Mouse (Mus musculus): Measurements from ENCODE around the gene Msl1.

Gene Msl1

DNA sequence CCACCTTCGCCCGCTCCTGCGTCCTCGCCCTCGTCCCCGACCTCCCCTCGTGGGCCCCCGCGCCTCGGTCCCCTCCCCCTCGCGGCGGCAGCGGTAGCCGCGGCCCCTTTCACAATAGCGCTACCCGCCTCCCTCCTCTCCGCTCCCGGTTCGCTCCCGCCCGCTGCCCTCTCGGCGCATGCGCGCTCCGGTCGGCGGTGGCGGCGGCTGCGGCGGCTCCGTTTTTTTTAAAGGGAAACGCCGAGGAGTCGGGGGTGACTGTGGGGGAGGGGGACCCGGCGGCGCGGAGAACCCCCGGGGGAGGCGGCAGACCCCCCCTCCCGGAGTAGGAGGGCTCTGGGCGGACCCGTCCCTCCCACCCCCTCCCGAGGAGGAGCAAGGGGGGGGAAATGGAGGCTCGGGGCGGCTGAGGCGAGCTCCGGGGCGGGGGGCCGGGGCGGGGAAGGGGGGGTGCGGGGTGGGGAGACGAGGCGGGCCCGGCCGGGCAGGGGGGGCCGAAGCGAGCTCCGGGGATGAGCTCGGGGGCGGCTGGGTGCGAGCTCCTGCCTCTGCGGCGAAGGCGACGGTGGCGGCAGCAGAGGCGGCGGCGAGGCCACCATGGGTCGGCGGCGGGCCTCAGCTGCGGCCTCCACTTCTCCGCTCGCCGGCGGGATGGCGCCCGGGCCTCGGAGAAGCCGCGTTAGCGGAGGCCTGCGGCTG, at the start of gene Msl1:
Msl1 (plus strand) TSS at position 502 of the 699 bp plus-strand sequence.
- DNase-seq (ENCODE audit: extremely low read depth, low read depth) = no peak

DNA sequence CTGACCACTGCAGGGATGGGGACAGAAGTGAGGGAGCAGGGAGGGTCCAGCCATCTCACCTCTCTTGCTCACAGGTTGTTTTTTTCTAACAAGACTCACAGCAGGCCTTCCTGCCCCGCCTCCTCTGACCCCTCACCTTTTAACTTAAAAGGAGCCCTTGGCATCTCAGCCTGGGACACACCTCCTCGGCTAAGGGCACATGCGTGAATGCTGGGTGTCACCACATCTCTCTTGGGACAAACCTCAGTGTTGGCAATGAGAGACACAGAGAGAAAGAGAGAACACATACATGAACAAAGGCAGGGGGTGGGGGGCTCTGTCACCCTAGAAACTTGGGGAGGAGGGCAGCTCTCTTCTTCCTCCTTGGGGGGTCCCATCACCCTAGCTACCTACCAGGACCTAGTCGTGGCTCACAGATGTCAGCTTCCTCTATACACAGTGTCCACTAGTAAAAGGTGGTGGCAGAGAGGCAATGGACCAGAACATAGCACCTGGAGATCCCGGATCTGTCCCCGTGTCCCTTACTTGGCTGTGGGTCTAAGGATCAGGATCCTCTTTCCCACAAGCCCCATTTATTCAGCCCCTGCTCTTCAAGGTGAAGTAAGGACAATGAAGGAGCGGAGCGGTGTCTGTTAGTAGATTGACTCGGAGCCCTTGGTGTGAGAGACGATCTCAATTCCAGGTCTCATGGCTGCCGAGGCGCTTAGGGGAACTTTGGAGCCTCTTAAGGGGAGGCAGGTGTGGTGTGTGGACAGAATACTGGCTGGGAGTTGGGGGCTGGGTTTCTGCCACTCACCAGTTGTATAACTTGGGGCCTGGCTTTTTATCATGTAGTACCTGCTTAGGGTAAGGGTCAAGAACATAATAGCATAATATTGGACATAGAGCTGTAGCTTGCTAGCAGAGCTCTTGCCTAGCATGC, 49.1 kb upstream of the Msl1 start:
- DNase-seq (ENCODE audit: extremely low read depth, low read depth) = no peak

DNA sequence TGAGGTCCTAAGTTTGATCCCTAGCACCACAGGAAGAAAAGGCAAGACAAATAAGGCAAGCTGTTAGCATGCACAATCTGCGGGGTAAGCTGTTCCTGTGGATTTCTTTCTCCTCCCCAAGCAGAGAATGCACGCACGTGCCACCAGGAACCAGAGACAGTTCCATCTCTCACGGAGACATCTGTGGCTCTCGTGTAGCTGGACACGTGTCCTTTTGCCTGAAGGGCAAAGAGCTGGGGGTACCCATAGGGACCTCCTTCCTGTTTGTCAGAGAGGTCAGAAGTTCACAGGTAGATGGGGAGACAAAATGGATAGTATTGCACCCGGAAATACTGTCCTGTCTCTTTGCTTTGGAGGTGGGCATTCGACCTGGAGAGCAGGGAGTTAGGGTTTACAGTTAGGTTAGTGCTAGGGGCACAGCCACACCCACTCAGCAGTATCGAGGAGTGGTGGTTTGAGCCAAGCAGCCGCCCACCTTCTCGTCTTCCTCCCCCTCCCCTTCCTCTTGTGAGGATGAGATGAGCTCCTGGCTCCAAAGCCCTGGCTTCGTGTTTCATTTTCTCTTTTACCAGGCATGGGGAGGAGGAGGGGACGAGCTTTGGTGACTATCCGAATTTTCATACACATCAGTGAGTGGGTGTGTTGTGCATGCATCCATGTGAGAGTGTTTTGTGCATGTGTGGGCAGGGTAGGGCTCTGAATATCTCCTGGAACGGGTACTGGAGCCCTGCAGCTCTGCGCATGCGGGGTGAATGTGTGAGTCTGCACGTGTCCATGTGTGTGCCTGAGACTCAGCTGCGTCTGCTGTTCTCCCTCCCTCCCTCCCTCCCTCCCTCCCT, 48.2 kb upstream of the Msl1 start:
- DNase-seq (ENCODE audit: extremely low read depth, low read depth) = peak; percentile 70

DNA sequence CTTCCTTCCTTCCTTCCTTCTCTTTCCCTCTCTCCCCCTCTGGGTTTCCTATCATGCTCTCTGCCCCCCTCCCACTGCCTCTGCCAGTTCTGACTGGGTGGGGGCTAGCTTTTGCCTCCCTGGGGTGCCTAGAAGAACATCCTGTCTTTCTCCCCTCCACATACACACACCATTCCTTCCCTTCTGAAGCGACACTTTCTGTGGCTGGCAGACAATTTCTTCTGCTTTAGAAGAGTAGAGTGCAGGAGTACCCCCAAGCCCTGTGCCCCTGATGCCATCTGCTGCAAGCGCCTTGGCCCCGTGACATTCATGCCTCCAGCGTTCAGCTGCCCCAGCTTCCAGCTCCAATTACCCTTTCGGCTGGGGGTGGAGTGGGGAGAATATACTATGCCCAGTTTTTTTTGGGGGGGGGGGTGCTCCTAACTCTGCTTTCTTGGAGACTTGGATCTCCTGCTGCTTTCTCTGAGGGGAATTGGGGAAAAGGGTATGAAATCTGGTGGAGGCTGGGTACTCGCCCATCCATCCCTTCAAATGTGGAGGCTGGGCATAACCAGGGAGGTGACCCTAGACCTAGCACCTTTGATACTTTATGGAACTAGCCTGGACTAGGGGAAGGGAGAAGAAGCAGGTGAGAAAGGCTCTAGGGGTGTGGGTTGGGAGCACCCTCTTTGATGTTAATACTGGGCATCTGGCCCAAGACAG, 47.4 kb upstream of the Msl1 start:
- no peak for DNase-seq (ENCODE audit: extremely low read depth, low read depth)

DNA sequence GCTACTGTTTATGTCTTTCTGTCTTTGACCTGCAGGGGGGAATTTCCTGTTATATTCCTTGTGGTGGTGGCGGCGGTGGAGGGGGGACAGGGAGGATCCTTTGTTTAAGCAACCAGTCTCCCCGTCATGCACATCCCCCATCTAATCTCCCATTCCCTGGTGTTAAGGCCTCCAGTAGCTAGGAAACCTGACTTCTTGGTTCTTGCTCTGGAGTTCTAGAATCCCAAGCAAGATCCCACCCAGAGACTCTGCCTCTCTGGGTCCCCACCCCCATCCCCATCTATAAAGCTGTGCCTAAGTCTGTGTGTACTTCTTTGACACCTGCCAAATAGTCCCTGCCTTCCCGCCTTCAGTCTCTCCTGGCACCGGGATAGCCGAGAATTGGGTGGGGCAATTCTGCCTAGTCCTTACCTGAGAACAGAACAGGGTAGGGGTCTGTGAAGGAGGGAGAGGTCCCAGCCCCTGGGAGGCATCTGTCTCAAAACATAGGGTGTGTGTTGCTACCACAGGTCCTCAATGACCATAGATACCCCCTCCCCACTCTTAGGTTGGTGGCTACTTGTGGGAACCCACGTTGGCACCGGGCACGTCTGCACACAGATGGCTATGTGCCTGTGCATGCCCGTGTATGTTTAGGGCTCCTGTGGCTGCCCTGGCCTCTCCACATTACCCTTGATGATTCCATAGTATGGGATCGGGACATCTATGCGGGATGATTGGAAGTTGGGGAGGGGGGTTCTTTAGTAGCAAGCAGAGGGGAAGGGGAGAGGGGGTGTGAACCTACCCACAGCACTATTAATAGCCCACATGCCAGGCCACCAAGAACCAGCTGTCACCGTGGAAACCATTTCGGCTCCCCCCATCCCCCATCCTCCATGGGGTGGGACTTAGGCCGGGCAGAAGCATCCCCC, 46.6 kb upstream of the Msl1 start:
- DNase-seq (ENCODE audit: extremely low read depth, low read depth) = no peak

DNA sequence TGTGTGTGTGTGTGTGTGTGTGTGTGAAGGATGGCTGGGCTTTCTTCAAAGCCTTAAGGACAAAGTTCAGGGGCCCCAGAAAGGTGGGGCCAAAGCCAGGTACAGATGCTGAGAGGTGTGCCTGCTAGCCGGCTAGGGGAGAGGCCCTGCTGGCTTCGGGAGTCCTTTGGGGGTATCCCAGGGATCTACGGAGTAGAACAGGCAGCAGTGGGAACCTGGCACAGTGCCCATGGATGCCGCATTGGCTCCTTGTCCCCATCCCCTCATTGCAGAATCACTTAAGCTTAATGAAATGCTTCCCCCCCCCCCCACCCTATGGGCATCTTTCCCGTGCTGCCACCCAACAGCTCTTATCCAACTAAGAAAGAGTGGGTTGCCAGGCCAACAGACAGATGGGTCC, 45.6 kb upstream of the Msl1 start:
- no peak for DNase-seq (ENCODE audit: extremely low read depth, low read depth)

DNA sequence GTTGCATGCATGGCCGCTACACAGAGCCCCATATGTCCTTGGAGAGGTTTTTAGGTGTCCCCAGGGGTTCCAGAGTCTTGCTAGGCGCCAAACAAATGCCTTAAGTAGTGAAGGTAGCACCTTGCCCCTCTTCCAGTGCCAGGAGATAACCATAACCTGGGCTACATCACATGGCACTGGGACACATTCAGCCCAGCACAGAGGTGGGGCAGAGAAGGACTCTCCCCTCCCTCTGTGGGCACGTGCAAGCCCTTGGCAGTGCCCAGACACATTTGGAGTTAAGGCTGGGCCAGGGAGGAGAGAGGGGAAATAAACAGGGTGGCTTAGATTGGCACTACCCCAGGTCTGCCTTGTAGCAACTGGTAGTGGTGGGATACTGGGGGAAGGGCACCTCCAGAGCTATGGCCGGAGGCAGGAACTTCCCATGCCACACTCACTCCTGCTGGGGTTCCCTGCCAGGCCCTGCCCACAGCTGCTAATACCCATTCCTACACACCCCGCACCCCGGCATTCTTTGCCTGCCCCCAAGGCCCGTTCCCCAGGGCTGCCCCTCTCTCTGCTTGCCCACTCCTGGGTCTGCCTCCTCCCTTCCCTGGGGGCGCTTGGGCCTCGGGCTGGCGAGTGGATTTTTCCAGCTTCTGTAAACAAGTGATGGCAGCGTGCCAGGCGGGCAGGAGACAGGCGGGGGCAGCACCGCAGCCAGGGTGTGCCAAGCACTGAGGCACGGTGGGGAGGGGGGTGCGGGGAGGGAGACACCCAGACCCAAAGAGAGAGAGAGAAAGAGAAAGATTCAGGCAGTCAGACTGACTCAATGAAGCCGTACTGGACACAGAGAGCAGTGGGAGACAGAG, 44.7 kb upstream of the Msl1 start:
- DNase-seq (ENCODE audit: extremely low read depth, low read depth) = no peak

DNA sequence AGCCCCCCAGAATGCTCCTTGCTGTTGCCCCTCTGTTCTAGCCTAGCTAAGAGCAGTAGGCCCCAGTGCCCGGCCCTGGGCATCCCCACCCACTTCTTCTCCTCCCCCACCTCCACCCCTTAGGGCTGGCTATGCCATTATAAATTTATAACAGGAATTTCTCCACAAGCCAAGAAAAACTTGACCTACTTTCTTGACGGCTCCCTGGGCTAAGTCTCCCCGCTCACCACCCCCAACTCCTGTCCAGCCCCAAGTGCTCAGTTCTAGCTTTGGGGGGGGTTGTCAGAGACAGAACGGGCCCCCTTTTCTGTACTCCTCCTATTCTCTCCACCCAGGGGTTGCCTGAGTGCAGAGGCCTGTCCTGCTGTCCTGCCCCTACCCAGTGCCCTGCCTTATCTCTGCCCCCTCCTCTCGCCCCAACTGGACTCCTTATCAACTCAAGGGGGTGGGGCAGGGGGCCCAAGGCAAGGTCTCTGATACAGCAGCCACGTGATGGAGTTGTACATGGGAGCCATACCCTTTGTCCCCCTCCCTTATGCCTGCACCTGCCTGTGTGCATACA, 44.0 kb upstream of the Msl1 start:
- DNase-seq (ENCODE audit: extremely low read depth, low read depth) = no peak

DNA sequence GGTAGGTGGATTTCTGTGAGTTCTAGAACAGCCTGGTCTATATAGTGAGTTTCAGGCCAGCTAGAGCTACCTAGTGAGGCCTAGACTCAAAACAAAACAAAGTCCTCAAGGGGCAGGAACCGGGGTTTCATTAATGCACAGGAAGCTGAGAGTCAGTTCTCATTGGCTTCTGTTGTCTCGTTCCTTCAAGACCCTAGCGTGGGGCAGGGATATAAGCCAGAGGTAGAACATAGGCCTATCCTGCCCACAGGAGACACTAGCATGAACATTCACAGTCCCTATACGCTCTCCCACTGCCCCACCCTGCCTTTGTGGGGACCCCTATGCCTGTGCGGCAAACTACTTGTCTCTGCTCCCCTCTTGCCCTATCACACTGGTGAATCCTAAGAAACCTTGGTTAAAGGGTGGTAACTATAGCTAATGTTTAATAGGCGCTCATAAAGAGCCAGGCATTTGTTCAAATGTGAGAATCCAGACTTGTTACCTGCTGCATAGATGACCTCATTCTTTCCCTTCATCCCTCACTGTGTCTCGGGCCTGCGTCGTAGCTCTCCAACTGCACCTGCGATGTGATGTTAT, 42.7 kb upstream of the Msl1 start:
- DNase-seq (ENCODE audit: extremely low read depth, low read depth) = no peak

DNA sequence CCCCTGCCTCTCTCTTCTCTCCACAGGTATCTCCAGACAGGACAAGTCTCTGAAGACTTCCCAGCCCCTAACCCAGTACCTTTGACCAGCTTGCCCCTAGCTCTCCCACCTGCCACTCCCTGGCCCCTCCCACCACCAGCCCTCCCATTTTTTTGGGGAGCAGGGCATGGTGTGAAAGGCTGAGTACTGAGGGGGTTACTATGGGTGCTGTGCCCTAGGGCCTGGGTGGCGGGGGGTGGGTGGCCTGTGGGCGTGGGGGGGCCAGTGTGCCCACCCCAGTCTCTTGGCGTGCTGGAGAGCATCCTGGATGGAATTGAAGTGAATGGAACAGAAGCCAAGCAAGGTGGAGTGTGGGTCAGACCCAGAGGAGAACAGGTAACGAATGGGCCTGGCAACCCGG, 42.1 kb upstream of the Msl1 start:
- no peak for DNase-seq (ENCODE audit: extremely low read depth, low read depth)

DNA sequence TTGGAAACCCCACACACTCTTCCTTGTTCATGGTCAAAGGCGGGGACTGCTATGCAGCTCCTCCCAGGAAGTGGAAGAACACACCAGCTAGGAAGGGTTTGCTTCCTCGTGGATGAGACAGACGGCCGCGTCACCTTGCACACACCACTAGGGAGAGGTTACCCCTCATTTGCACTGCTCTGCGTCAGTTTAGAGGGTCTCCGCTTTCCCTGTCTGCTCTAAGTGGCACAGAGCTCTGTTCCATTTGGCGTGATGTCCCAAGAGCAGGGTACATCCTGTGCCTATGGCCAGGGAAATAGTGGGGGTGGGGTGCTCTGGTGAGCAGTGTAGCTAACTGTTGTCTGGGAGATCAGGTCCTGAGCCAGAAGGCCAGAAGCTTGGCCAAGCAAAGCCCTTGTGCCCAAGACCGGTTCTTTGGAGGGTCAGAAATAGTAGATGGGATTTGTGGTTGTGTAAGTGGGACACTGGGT, 41.1 kb upstream of the Msl1 start:
- no peak for DNase-seq (ENCODE audit: extremely low read depth, low read depth)

DNA sequence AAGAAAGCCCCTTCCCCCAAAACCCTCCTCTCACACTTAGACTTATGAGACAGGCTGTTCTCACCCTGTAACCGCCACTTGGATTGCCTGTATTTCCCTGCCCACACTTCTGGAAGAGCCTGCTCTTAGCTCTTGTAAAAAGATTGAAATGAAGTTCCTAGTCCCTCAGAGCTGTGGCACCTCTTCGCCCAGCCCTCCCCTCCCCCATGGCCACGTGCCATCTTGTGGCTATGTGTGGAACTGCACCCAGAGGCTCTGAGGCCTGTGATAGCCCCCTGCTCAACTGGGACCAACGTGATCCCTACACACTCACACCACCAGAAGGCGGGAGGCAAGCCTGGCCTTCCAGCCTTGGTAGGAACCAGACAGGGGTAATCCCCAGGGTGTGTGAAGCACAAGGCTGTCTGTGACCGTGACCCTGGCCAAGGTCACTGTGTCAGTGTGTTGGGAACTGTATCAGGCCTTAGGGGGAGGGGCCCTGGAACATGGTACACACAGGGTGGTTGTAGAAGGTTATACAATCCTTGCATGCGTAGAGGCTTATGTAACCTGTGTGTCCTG, 40.6 kb upstream of the Msl1 start:
- DNase-seq (ENCODE audit: extremely low read depth, low read depth) = no peak

DNA sequence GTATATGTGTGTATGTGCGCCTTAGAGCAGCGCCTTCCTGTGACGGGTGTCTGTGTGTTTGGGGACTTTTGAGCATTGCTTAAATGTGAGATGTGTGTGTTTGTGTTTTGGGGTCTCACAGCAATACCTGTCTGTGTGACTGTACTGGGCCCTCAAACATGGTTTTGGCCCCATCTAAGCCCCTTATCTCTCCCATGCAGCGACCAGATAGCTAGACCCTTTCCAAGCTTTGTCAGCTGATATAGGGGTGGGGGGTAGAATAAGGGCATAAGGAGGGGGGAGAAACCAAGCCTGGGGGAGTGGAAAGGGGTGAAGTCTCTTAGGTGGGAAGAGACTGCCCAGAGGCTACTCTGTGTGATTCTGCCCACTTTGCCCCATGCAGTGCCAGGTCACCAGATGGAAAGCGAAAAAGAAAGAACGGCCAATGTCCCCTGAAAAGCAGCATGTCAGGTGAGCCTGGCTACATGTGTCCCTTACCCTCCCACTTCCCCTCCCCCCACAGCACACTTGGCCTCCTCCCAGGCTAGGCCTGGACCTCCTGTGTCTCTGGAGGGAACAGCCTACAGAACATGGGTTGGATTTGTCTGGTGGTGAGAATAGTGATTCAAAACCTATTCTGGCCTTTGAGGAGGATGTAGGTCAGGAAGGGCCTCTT, 39.5 kb upstream of the Msl1 start:
- no peak for DNase-seq (ENCODE audit: extremely low read depth, low read depth)

DNA sequence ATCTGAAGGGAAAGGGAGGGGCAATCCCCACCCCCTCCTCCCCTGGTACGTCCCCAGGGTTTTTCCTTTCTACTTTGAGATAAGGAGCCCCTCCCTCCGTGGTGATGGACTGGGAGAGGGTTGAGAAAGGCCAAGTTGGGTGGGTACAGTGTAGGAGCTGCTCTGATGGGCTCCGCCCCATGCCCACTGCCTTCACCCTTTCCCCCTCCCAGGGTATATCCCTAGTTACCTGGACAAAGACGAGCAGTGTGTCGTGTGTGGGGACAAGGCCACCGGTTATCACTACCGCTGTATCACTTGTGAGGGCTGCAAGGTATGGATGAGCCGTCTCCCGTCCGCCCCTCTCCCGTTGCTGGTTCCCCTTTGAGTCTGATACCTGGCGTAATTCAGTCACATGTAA, 38.6 kb upstream of the Msl1 start:
- DNase-seq (ENCODE audit: extremely low read depth, low read depth) = no peak

DNA sequence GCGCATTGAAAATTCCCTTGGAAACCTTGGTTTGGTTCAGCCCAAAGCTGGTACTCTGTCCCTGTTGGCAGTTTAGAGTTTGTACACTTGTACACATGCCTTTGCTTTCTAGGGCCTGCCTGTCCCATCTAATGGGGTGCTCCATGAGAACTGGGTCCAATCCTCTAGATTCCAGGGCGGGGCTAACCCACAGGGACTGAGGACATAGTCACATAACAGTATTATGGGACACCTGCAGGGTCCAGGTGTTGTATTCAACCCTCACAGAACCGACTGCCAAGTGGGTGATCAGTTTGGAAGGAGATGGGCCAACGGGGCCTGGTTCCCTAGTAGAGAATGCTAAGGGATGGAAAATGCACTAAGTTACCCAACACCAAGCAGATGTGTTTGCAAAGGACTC, 33.4 kb upstream of the Msl1 start:
- no peak for DNase-seq (ENCODE audit: extremely low read depth, low read depth)

DNA sequence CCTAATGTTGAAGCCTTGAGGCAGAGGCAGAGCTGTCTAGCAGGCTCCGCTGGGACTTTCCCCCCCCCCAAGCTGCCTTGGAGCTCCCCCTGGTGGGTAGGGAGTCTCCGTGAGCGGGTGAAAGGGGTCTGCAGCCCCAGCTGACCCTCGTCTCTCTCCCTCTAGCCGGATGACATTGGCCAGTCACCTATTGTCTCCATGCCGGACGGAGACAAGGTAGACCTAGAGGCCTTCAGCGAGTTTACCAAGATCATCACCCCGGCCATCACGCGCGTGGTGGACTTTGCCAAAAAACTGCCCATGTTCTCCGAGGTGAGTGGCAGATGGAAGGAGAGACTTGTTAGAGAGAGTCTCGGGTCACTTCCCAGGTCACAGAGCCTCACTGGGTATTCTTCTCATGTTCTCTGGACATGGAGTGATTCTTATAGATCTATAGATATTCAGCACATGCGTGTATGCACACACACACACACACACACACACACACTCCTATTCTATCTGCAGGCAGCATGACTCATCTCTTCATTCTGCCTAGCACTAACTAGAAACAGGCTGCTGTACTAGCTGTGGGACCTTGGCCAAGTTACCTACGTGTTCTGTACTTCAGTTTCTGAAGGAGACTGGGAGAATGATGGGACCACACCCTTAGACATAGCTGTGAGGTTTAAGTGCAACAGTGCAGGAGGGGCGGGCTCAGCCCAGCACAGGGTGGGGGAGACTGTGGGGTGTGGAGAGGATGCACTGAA, 32.4 kb upstream of the Msl1 start:
- DNase-seq (ENCODE audit: extremely low read depth, low read depth) = no peak

DNA sequence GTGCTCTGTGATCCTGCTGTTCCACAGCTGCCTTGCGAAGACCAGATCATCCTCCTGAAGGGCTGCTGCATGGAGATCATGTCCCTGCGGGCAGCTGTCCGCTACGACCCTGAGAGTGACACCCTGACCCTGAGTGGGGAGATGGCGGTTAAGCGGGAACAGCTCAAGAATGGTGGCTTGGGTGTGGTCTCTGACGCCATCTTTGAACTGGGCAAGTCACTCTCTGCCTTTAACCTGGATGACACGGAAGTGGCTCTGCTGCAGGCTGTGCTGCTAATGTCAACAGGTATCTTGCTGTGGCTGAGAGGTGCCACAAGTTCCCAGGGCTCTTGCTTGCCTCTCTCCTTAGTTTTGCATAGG, 31.8 kb upstream of the Msl1 start:
- no peak for DNase-seq (ENCODE audit: extremely low read depth, low read depth)

Measured in MEL-GATA-1-ER (cell line).